Mouse (Mus musculus): ENCODE measurements around the gene Arpin. TPM values are rescaled to one million over a fixed set of nuclear protein-coding genes. Genes with fewer than 3 reads are reported as not detected.

Arpin gene
- not detected in 2 replicates for total RNA-seq (2015; ENCODE audit: low replicate concordance)
- not detected in 2 replicates for total RNA-seq (2017; ENCODE audit: low replicate concordance)

GRCm38 (mm10) chr7:79934862-79935510, at the start of gene Arpin:
Arpin (minus strand) TSS chr7:79935359.
- ATAC-seq (replicated peaks; ENCODE audit: low FRiP score, poor library complexity, severe bottlenecking): no peak

GRCm38 (mm10) chr7:79975316-79975715, 40.2 kb upstream of the Arpin start:
- no peak for ATAC-seq (replicated peaks; ENCODE audit: low FRiP score, poor library complexity, severe bottlenecking)

- ATAC-seq (replicated peaks; ENCODE audit: low FRiP score, poor library complexity, severe bottlenecking): no peak
Observed at GRCm38 (mm10) chr7:79972195-79972594, 37.0 kb upstream of the Arpin start.

- no peak for ATAC-seq (replicated peaks; ENCODE audit: low FRiP score, poor library complexity, severe bottlenecking)
Observed at GRCm38 (mm10) chr7:79970336-79970735, 35.2 kb upstream of the Arpin start.

- no peak for ATAC-seq (replicated peaks; ENCODE audit: low FRiP score, poor library complexity, severe bottlenecking)
Observed at GRCm38 (mm10) chr7:79968326-79968725, 33.2 kb upstream of the Arpin start.

GRCm38 (mm10) chr7:79961600-79961999, 26.4 kb upstream of the Arpin start:
- no peak for ATAC-seq (replicated peaks; ENCODE audit: low FRiP score, poor library complexity, severe bottlenecking)

GRCm38 (mm10) chr7:79956131-79956530, 21.0 kb upstream of the Arpin start:
- ATAC-seq (replicated peaks; ENCODE audit: low FRiP score, poor library complexity, severe bottlenecking): no peak

- no peak for ATAC-seq (replicated peaks; ENCODE audit: low FRiP score, poor library complexity, severe bottlenecking)
Observed at GRCm38 (mm10) chr7:79954890-79955289, 19.7 kb upstream of the Arpin start.

- no peak for ATAC-seq (replicated peaks; ENCODE audit: low FRiP score, poor library complexity, severe bottlenecking)
Observed at GRCm38 (mm10) chr7:79951038-79951437, 15.9 kb upstream of the Arpin start.

- ATAC-seq (replicated peaks; ENCODE audit: low FRiP score, poor library complexity, severe bottlenecking): no peak
Observed at GRCm38 (mm10) chr7:79950236-79950635, 15.1 kb upstream of the Arpin start.

- no peak for ATAC-seq (replicated peaks; ENCODE audit: low FRiP score, poor library complexity, severe bottlenecking)
Observed at GRCm38 (mm10) chr7:79935511-79936205, 499 bp upstream of the Arpin start.

GRCm38 (mm10) chr7:79934461-79934860, 698 bp downstream of the Arpin start:
- ATAC-seq (replicated peaks; ENCODE audit: low FRiP score, poor library complexity, severe bottlenecking): no peak

GRCm38 (mm10) chr7:79928516-79929052, 6.6 kb downstream of the Arpin start:
- ATAC-seq (replicated peaks; ENCODE audit: low FRiP score, poor library complexity, severe bottlenecking): no peak

GRCm38 (mm10) chr7:79920344-79920983, 14.7 kb downstream of the Arpin start, which contains the start of gene Ap3s2:
Ap3s2 (minus strand) TSS chr7:79920649.
- peak; percentile 96 for ATAC-seq (replicated peaks; ENCODE audit: low FRiP score, poor library complexity, severe bottlenecking)

- ATAC-seq (replicated peaks; ENCODE audit: low FRiP score, poor library complexity, severe bottlenecking): no peak
Observed at GRCm38 (mm10) chr7:79914556-79914955, 20.6 kb downstream of the Arpin start.

GRCm38 (mm10) chr7:79907356-79907755, 27.8 kb downstream of the Arpin start:
- ATAC-seq (replicated peaks; ENCODE audit: low FRiP score, poor library complexity, severe bottlenecking): no peak

GRCm38 (mm10) chr7:79906914-79907313, 28.2 kb downstream of the Arpin start:
- no peak for ATAC-seq (replicated peaks; ENCODE audit: low FRiP score, poor library complexity, severe bottlenecking)

GRCm38 (mm10) chr7:79905193-79905592, 30.0 kb downstream of the Arpin start:
- no peak for ATAC-seq (replicated peaks; ENCODE audit: low FRiP score, poor library complexity, severe bottlenecking)

GRCm38 (mm10) chr7:79903160-79903792, 31.9 kb downstream of the Arpin start:
- ATAC-seq (replicated peaks; ENCODE audit: low FRiP score, poor library complexity, severe bottlenecking): no peak

- ATAC-seq (replicated peaks; ENCODE audit: low FRiP score, poor library complexity, severe bottlenecking): peak; percentile 88
Observed at GRCm38 (mm10) chr7:79900753-79901152, 34.4 kb downstream of the Arpin start.

Data from erythroid progenitor cell, adult 5-6 weeks (primary cell).